Mouse (Mus musculus): Measurements from ENCODE around the gene Lhx9. TPM values are rescaled to one million over a fixed set of nuclear protein-coding genes. Genes with fewer than 3 reads are reported as not detected.

Lhx9 gene
- 0.19 and 0.46 TPM in 2 replicates for total RNA-seq (2012; rRNA removed)
- under 1 TPM in 1 of 2 experiments, not detected in 1; 0.77 TPM for polyA plus RNA-seq (2012; ENCODE audit: insufficient read depth in 1 of 2, insufficient read length in 2 of 2, low read depth in 1 of 2, low replicate concordance in 2 of 2, missing spikeins in 1 of 2)

- Histone ChIP-seq H3K27me3 (ENCODE audit: control insufficient read depth in 1 of 2, insufficient read depth in 2 of 2, low read length in 2 of 2) (no peaks in the 10 kb centered on the region), H3K79me2 (ENCODE audit: control insufficient read depth, insufficient read depth, low read length, poor library complexity) (no peaks in the 10 kb centered on the region; the same call in 1 of the 2 replicates), H3K36me3 (ENCODE audit: control insufficient read depth in 1 of 2, insufficient read depth in 2 of 2, low read length in 2 of 2) (peaks cover 0 to 2% of the 10 kb centered on the region in 2 experiments; a peak in 1 of 4 replicates), H3K9ac (ENCODE audit: control insufficient read depth, low read depth, low read length, poor library complexity, severe bottlenecking) (no peak within 1 kb of the TSS), H3K4me1 (ENCODE audit: control insufficient read depth in 1 of 2, insufficient read depth in 2 of 2, low read length in 2 of 2) (no peaks in the 10 kb centered on the region), H3K9me3 (replicated peaks; ENCODE audit: insufficient read depth, low read length) (no peaks in the 10 kb centered on the region), H3K4me3 (ENCODE audit: control insufficient read depth in 1 of 2, insufficient read depth in 1 of 2, low read depth in 2 of 2, low read length in 2 of 2) (no peak within 1 kb of the TSS), H3K27ac (ENCODE audit: control insufficient read depth, low read depth, low read length) (no peak within 1 kb of the TSS)
- no peak for TF ChIP-seq SIN3A (IDR thresholded peaks at IDR 0.05; ENCODE audit: low read length)
- TF ChIP-seq TBP (IDR thresholded peaks at IDR 0.05; ENCODE audit: low read depth, low read length): no peak
- TF ChIP-seq ZKSCAN1 (IDR thresholded peaks at IDR 0.05; ENCODE audit: low read depth, low read length): no peak
- no peak for TF ChIP-seq E2F4 (IDR thresholded peaks at IDR 0.05; ENCODE audit: borderline replicate concordance, low read depth, low read length)
- no peak for TF ChIP-seq RAD21 (IDR thresholded peaks at IDR 0.05; ENCODE audit: low read depth, low read length)
- no peak for TF ChIP-seq ETS1 (IDR thresholded peaks at IDR 0.05; ENCODE audit: low read depth, low read length)
- TF ChIP-seq JUND (IDR thresholded peaks at IDR 0.05; ENCODE audit: low read depth, low read length): no peak
- TF ChIP-seq MYC (IDR thresholded peaks at IDR 0.05; ENCODE audit: low read depth, low read length): no peak
- no peak for TF ChIP-seq CTCF (IDR thresholded peaks at IDR 0.05 in 2 of 3, conservative IDR thresholded peaks at IDR 0.05 in 1 of 3; ENCODE audit: control insufficient read depth in 1 of 3, insufficient read depth in 1 of 3, low read depth in 2 of 3, low read length in 3 of 3, poor library complexity in 1 of 3, severe bottlenecking in 1 of 3)
- no peak for TF ChIP-seq TCF12 (IDR thresholded peaks at IDR 0.05; ENCODE audit: low read depth, low read length)
- TF ChIP-seq SMC3 (IDR thresholded peaks at IDR 0.05; ENCODE audit: low read depth, low read length): no peak
- no peak for TF ChIP-seq ZNF384 (IDR thresholded peaks at IDR 0.05; ENCODE audit: low read depth, low read length)
- no peak for TF ChIP-seq GABPA (IDR thresholded peaks at IDR 0.05; ENCODE audit: low read depth, low read length)
- no peak for TF ChIP-seq CHD1 (IDR thresholded peaks at IDR 0.05; ENCODE audit: low read depth, low read length)
- no peak for TF ChIP-seq MAZ (IDR thresholded peaks at IDR 0.05; ENCODE audit: low read depth, low read length)
- no peak for TF ChIP-seq ELF1 (IDR thresholded peaks at IDR 0.05; ENCODE audit: low read depth, low read length)
- TF ChIP-seq HCFC1 (IDR thresholded peaks at IDR 0.05; ENCODE audit: low read depth, low read length): no peak
- TF ChIP-seq UBTF (IDR thresholded peaks at IDR 0.05; ENCODE audit: borderline replicate concordance, insufficient read depth, low read depth, low read length): no peak
- TF ChIP-seq TAL1 (IDR thresholded peaks at IDR 0.05; ENCODE audit: low read length): no peak
- no peak for TF ChIP-seq POLR2AphosphoS5 (IDR thresholded peaks at IDR 0.05; ENCODE audit: borderline replicate concordance, low read depth, low read length)
- DNase-seq (ENCODE audit: low read depth, low spot score): no peak
These were observed at the start of gene Lhx9 for GRCm38 (mm10) chr1:138848511-138849109. Lhx9 (minus strand) TSS chr1:138848577.

DNA sequence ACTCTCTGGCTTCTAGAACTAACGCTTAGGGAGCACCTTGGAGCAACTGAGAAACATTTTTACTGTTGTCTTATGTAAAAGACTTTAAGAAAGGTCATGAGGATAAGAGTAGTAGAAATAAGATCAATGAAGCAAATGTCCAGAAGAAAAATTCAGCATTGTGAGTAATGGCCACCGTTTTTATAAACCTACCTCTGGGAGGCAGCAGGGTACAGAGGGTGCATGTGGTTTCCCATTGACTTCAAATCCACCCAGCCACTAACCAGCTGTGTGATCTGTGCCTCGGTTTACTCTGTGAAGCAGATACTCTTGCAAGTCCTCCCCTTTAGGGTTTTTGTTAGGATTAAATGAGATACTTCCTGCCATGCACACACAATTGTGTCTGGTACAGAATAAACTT lies 47.7 kb upstream of the Lhx9 start:
- no peak overlapping the region for H3K4me3 ChIP-seq (ENCODE audit: control insufficient read depth in 1 of 2, insufficient read depth in 1 of 2, low read depth in 2 of 2, low read length in 2 of 2)
- DNase-seq (ENCODE audit: low read depth, low spot score): no peak
- no peak overlapping the region for H3K9ac ChIP-seq (ENCODE audit: control insufficient read depth, low read depth, low read length, poor library complexity, severe bottlenecking)
- no peaks in the 10 kb centered on the region for H3K9me3 ChIP-seq (replicated peaks; ENCODE audit: insufficient read depth, low read length)
- H3K36me3 ChIP-seq (ENCODE audit: control insufficient read depth in 1 of 2, insufficient read depth in 2 of 2, low read length in 2 of 2): no peaks in the 10 kb centered on the region
- H3K27me3 ChIP-seq (ENCODE audit: control insufficient read depth in 1 of 2, insufficient read depth in 2 of 2, low read length in 2 of 2): no peaks in the 10 kb centered on the region
- TF ChIP-seq RCOR1 (IDR thresholded peaks at IDR 0.05; ENCODE audit: low read depth, low read length) (no peak), BHLHE40 (IDR thresholded peaks at IDR 0.05; ENCODE audit: borderline replicate concordance, low read depth, low read length) (no peak), HCFC1 (IDR thresholded peaks at IDR 0.05; ENCODE audit: low read depth, low read length) (no peak), UBTF (IDR thresholded peaks at IDR 0.05; ENCODE audit: borderline replicate concordance, insufficient read depth, low read depth, low read length) (no peak), POLR2AphosphoS2 (IDR thresholded peaks at IDR 0.05; ENCODE audit: low read length) (no peak)
- no peaks in the 10 kb centered on the region for H3K4me1 ChIP-seq (ENCODE audit: control insufficient read depth in 1 of 2, insufficient read depth in 2 of 2, low read length in 2 of 2)
- no peak overlapping the region for H3K27ac ChIP-seq (ENCODE audit: control insufficient read depth, low read depth, low read length)
- H3K79me2 ChIP-seq (ENCODE audit: control insufficient read depth, insufficient read depth, low read length, poor library complexity): no peaks in the 10 kb centered on the region
